Mouse (Mus musculus): Measurements from ENCODE around the gene 2900092C05Rik. TPM values are rescaled to one million over a fixed set of nuclear protein-coding genes. Genes with fewer than 3 reads are reported as not detected.

Gene 2900092C05Rik
- not detected in 2 replicates for polyA plus RNA-seq (2015; fragmentation: Nextera tagmentation; extraction: Ambion mirVana)

GRCm38 (mm10) chr7:12512217-12512616, at the start of gene 2900092C05Rik:
Gene 2900092C05Rik, plus strand, starts transcription at chr7:12512517.
- Histone ChIP-seq H3K4me3 (replicated peaks; ENCODE audit: low read length) (no peak within 1 kb of the TSS), H3K9me3 (replicated peaks; ENCODE audit: control insufficient read depth, low read length) (no peaks in the 10 kb centered on the region), H3K27me3 (ENCODE audit: control insufficient read depth, insufficient read depth, low read length) (no peaks in the 10 kb centered on the region), H3K4me1 (ENCODE audit: control insufficient read depth, insufficient read depth, low read length) (no peaks in the 10 kb centered on the region), H3K36me3 (ENCODE audit: control insufficient read depth, insufficient read depth, low read length) (no peaks in the 10 kb centered on the region), H3K27ac (ENCODE audit: low read length) (no peak within 1 kb of the TSS), H3K4me2 (ENCODE audit: low read depth, low read length) (no peak within 1 kb of the TSS), H3K9ac (ENCODE audit: low read length) (no peak within 1 kb of the TSS)
- 52% methylated on average over 2 of the region's 2 CpGs for WGBS
- ATAC-seq (ENCODE audit: insufficient read depth, low FRiP score) = no peak

- Histone ChIP-seq H3K4me1 (ENCODE audit: control insufficient read depth, insufficient read depth, low read length) (peaks cover 2% of the 10 kb centered on the region; the same call in 1 of the 2 replicates), H3K36me3 (ENCODE audit: control insufficient read depth, insufficient read depth, low read length) (peaks cover 31% of the 10 kb centered on the region), H3K27ac (ENCODE audit: low read length) (peak within 1 kb of the TSS; percentile 86), H3K4me3 (replicated peaks; ENCODE audit: low read length) (peak within 1 kb of the TSS; percentile 95), H3K4me2 (ENCODE audit: low read depth, low read length) (peak within 1 kb of the TSS; percentile 60), H3K9me3 (replicated peaks; ENCODE audit: control insufficient read depth, low read length) (peaks cover 15% of the 10 kb centered on the region), H3K9ac (ENCODE audit: low read length) (peak within 1 kb of the TSS; percentile 99), H3K27me3 (ENCODE audit: control insufficient read depth, insufficient read depth, low read length) (no peaks in the 10 kb centered on the region)
- ATAC-seq (ENCODE audit: insufficient read depth, low FRiP score) = peak; percentile 97
- under 1% methylated on average over 53 of the region's 53 CpGs for WGBS
Observed at GRCm38 (mm10) chr7:12478158-12479008, 33.9 kb upstream of the 2900092C05Rik start, which contains the start of gene Zfp606. Gene Zfp606, plus strand, starts transcription at chr7:12478293.

GRCm38 (mm10) chr7:12479009-12479346, 33.3 kb upstream of the 2900092C05Rik start:
- Histone ChIP-seq H3K4me2 (ENCODE audit: low read depth, low read length) (peak overlapping the region; percentile 60), H3K36me3 (ENCODE audit: control insufficient read depth, insufficient read depth, low read length) (peaks cover 37% of the 10 kb centered on the region), H3K9ac (ENCODE audit: low read length) (peak overlapping the region; percentile 99), H3K27ac (ENCODE audit: low read length) (peak overlapping the region; percentile 86; the same call in 1 of the 2 replicates), H3K9me3 (replicated peaks; ENCODE audit: control insufficient read depth, low read length) (peaks cover 19% of the 10 kb centered on the region), H3K4me3 (replicated peaks; ENCODE audit: low read length) (peak overlapping the region; percentile 95), H3K4me1 (ENCODE audit: control insufficient read depth, insufficient read depth, low read length) (peaks cover 2% of the 10 kb centered on the region; the same call in 1 of the 2 replicates), H3K27me3 (ENCODE audit: control insufficient read depth, insufficient read depth, low read length) (no peaks in the 10 kb centered on the region)
- ATAC-seq (ENCODE audit: insufficient read depth, low FRiP score) = no peak
- 2% methylated on average over 8 of the region's 8 CpGs for WGBS

- H3K4me2 ChIP-seq (ENCODE audit: low read depth, low read length) = peak overlapping the region; percentile 60
- peak overlapping the region; percentile 99 for H3K9ac ChIP-seq (ENCODE audit: low read length)
- ATAC-seq (ENCODE audit: insufficient read depth, low FRiP score) = no peak
- H3K4me3 ChIP-seq (replicated peaks; ENCODE audit: low read length) = peak overlapping the region; percentile 95
- H3K27ac ChIP-seq (ENCODE audit: low read length) = no peak overlapping the region
- peaks cover 20% of the 10 kb centered on the region for H3K9me3 ChIP-seq (replicated peaks; ENCODE audit: control insufficient read depth, low read length)
- H3K4me1 ChIP-seq (ENCODE audit: control insufficient read depth, insufficient read depth, low read length) = peaks cover 2% of the 10 kb centered on the region; the same call in 1 of the 2 replicates
- 71% methylated on average over 4 of the region's 4 CpGs for WGBS
- peaks cover 43% of the 10 kb centered on the region for H3K36me3 ChIP-seq (ENCODE audit: control insufficient read depth, insufficient read depth, low read length)
- no peaks in the 10 kb centered on the region for H3K27me3 ChIP-seq (ENCODE audit: control insufficient read depth, insufficient read depth, low read length)
Observed at GRCm38 (mm10) chr7:12479525-12479924, 32.8 kb upstream of the 2900092C05Rik start.

GRCm38 (mm10) chr7:12483771-12484170, 28.5 kb upstream of the 2900092C05Rik start:
- Histone ChIP-seq H3K4me2 (ENCODE audit: low read depth, low read length) (no peak overlapping the region), H3K9me3 (replicated peaks; ENCODE audit: control insufficient read depth, low read length) (peaks cover 38% of the 10 kb centered on the region), H3K36me3 (ENCODE audit: control insufficient read depth, insufficient read depth, low read length) (peaks cover 85% of the 10 kb centered on the region), H3K9ac (ENCODE audit: low read length) (no peak overlapping the region), H3K4me1 (ENCODE audit: control insufficient read depth, insufficient read depth, low read length) (no peaks in the 10 kb centered on the region; the same call in 1 of the 2 replicates), H3K27ac (ENCODE audit: low read length) (no peak overlapping the region), H3K4me3 (replicated peaks; ENCODE audit: low read length) (no peak overlapping the region), H3K27me3 (ENCODE audit: control insufficient read depth, insufficient read depth, low read length) (no peaks in the 10 kb centered on the region)
- ATAC-seq (ENCODE audit: insufficient read depth, low FRiP score) = no peak
- whole genome bisulfite sequencing = 96% methylated on average over 6 of the region's 6 CpGs

GRCm38 (mm10) chr7:12485956-12486355, 26.4 kb upstream of the 2900092C05Rik start:
- Histone ChIP-seq H3K9ac (ENCODE audit: low read length) (no peak overlapping the region), H3K36me3 (ENCODE audit: control insufficient read depth, insufficient read depth, low read length) (peaks cover 97% of the 10 kb centered on the region), H3K4me3 (replicated peaks; ENCODE audit: low read length) (no peak overlapping the region), H3K9me3 (replicated peaks; ENCODE audit: control insufficient read depth, low read length) (peaks cover 45% of the 10 kb centered on the region), H3K4me2 (ENCODE audit: low read depth, low read length) (no peak overlapping the region), H3K27ac (ENCODE audit: low read length) (no peak overlapping the region), H3K4me1 (ENCODE audit: control insufficient read depth, insufficient read depth, low read length) (no peaks in the 10 kb centered on the region), H3K27me3 (ENCODE audit: control insufficient read depth, insufficient read depth, low read length) (no peaks in the 10 kb centered on the region)
- no peak for ATAC-seq (ENCODE audit: insufficient read depth, low FRiP score)
- WGBS = 100% methylated on average over 1 of the region's 1 CpGs

GRCm38 (mm10) chr7:12486691-12487090, 25.6 kb upstream of the 2900092C05Rik start:
- Histone ChIP-seq H3K9me3 (replicated peaks; ENCODE audit: control insufficient read depth, low read length) (peaks cover 45% of the 10 kb centered on the region), H3K36me3 (ENCODE audit: control insufficient read depth, insufficient read depth, low read length) (peaks cover 97% of the 10 kb centered on the region)

GRCm38 (mm10) chr7:12510913-12511312, 1.4 kb upstream of the 2900092C05Rik start:
- H3K4me3 ChIP-seq (replicated peaks; ENCODE audit: low read length) = no peak overlapping the region
- WGBS = 71% methylated on average over 1 of the region's 1 CpGs
- H3K4me2 ChIP-seq (ENCODE audit: low read depth, low read length) = no peak overlapping the region
- ATAC-seq (ENCODE audit: insufficient read depth, low FRiP score) = no peak
- no peak overlapping the region for H3K27ac ChIP-seq (ENCODE audit: low read length)
- H3K4me1 ChIP-seq (ENCODE audit: control insufficient read depth, insufficient read depth, low read length) = no peaks in the 10 kb centered on the region
- no peaks in the 10 kb centered on the region for H3K9me3 ChIP-seq (replicated peaks; ENCODE audit: control insufficient read depth, low read length)
- no peak overlapping the region for H3K9ac ChIP-seq (ENCODE audit: low read length)
- H3K27me3 ChIP-seq (ENCODE audit: control insufficient read depth, insufficient read depth, low read length) = no peaks in the 10 kb centered on the region
- H3K36me3 ChIP-seq (ENCODE audit: control insufficient read depth, insufficient read depth, low read length) = no peaks in the 10 kb centered on the region

More at GRCm38 (mm10) chr7:12486691-12487090, 25.6 kb upstream of the 2900092C05Rik start:
- Histone ChIP-seq H3K27me3 (ENCODE audit: control insufficient read depth, insufficient read depth, low read length) (no peaks in the 10 kb centered on the region), H3K9ac (ENCODE audit: low read length) (no peak overlapping the region), H3K4me1 (ENCODE audit: control insufficient read depth, insufficient read depth, low read length) (no peaks in the 10 kb centered on the region), H3K4me3 (replicated peaks; ENCODE audit: low read length) (no peak overlapping the region), H3K4me2 (ENCODE audit: low read depth, low read length) (no peak overlapping the region), H3K27ac (ENCODE audit: low read length) (no peak overlapping the region)
- no peak for ATAC-seq (ENCODE audit: insufficient read depth, low FRiP score)
